Mouse (Mus musculus) ES-Bruce4 (cell line): ENCODE measurements around the gene Lhb. TPM values are rescaled to one million over a fixed set of nuclear protein-coding genes. Genes with fewer than 3 reads are reported as not detected.
"Not testable (repeated sequence)": the region's sequence is repeated elsewhere in the genome, so short reads cannot be mapped to it uniquely, and the experiment has no call there.

Source experiments
- H3K27ac ChIP-seq: 2 replicates; pipeline ENCODE4 v1.5.1; 2012; ENCODE audit warnings: low read length, inconsistent platforms; ENCODE audit not compliant: insufficient read depth
- H3K27me3 ChIP-seq: 2 replicates; pipeline ENCODE4 v1.6.1; 2012; ENCODE audit warnings: mild to moderate bottlenecking, low read length, inconsistent platforms; ENCODE audit not compliant: control insufficient read depth, poor library complexity, insufficient read depth, severe bottlenecking
- H3K36me3 ChIP-seq: 2 replicates; pipeline ENCODE4 v1.6.1; 2012; ENCODE audit warnings: inconsistent platforms, mild to moderate bottlenecking, low read length, moderate library complexity; ENCODE audit not compliant: control insufficient read depth, poor library complexity, insufficient read depth, severe bottlenecking
- H3K4me1 ChIP-seq: one replicate; pipeline ENCODE4 v1.8.1; 2011; ENCODE audit warnings: low read length; ENCODE audit not compliant: control insufficient read depth, insufficient read depth
- H3K4me3 ChIP-seq: 2 replicates; pipeline ENCODE4 v1.5.1; 2011; ENCODE audit warnings: low read depth, mild to moderate bottlenecking, low read length
- H3K9ac ChIP-seq: 2 replicates; pipeline ENCODE4 v1.6.1; 2012; ENCODE audit warnings: low read depth, mild to moderate bottlenecking, inconsistent platforms; ENCODE audit not compliant: poor library complexity, severe bottlenecking
- H3K9me3 ChIP-seq: replicated peaks from 2 replicates; pipeline ENCODE4 v1.6.1; 2012; ENCODE audit warnings: mild to moderate bottlenecking, low read length, inconsistent platforms; ENCODE audit not compliant: control insufficient read depth, poor library complexity, insufficient read depth, severe bottlenecking
- CTCF ChIP-seq: IDR thresholded peaks from one replicate; pipeline ENCODE4 v1.8.1; 2011; ENCODE audit warnings: low read depth, low read length
- EP300 ChIP-seq: IDR thresholded peaks from 2 replicates; pipeline ENCODE4 v1.6.1; 2011; ENCODE audit warnings: low read depth, low read length; ENCODE audit not compliant: insufficient read depth
- POLR2A ChIP-seq: IDR thresholded peaks from one replicate; pipeline ENCODE4 v1.8.1; 2011; ENCODE audit warnings: low read length; ENCODE audit not compliant: insufficient read depth
- polyA plus RNA-seq: library from polyadenylated mRNA; stranded (reverse); fragments of >200 nt; gene quantifications from 2 replicates; pipeline ENCODE4 v1.2.4, GENCODE M21; 2011; ENCODE audit warnings: low read depth; ENCODE audit not compliant: missing spikeins, insufficient read depth, insufficient read length

The Lhb gene
- polyA plus RNA-seq, 1 experiment, result not detected

DNA sequence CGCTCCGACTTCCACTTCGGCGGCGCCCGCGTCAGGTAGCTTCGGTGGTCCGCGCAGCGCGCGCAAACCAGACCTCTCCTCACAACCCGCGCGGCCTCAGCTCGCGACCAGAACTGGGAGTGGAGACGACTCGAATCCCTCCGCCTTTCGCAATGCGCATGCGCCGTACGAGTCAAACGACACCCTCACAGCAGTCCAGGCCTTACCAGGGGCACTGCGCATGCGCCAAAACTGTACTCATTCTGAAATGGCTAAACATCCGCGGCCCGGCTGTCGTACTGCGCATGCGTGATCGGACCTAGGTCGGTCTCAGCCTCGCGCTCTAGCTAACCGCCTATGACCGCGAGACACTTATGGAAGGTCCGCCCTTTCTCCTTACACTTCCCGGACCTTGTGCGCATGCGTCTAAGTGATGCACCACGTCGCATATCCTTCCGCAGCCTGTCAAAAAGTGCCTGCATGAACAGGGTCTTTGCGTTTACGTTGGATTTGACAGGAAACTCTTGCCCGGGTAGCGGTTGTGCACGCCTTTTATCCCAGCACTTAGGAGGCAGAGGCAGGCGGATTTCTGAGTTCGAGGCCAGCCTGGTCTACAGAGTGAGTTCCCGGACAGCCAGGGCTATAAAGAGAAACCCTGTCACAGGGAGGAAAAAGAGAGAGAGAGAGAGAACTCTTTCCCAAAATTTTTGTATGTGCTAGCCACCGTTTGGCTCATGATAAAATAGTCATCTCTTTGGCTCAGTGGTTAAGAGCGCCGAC, 24.9 kb upstream of the Lhb start, which contains the start of gene Snrnp70:
Snrnp70 (minus strand) TSS at position 165 of the 759 bp plus-strand sequence.
- Histone ChIP-seq H3K4me1 (peaks cover 9% of the 10 kb centered on the region), H3K9ac (peak within 1 kb of the TSS; percentile 86), H3K27ac (peak within 1 kb of the TSS; percentile 77), H3K36me3 (peaks cover 35% of the 10 kb centered on the region), H3K9me3 (no peaks in the 10 kb centered on the region), H3K4me3 (peak within 1 kb of the TSS; percentile 79), H3K27me3 (no peaks in the 10 kb centered on the region)
- peak; percentile 72 for TF ChIP-seq POLR2A
- TF ChIP-seq EP300, result 0 out of 2 replicates have a peak, but pooled peaks have one; percentile 1
- TF ChIP-seq CTCF, result no peak

DNA sequence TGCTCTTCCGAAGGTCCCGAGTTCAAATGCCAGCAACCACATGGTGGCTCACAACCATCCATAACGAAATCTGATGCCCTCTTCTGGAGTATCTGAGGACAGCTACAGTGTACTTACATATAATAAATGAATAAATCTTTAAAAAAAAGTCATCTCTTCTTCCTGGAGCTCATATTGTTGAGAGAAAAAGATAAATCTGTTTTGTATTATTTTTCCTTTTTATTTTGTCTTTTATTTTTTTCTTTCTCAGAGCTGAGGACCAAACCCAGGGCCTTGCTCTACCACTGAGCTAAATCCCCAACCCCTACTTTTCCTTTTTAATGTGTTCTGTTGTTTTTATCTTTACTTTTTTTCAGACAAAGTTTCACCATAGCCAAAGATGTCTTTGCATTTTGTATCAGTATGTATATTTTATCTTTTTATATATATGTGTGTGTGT, 24.3 kb upstream of the Lhb start:
- Histone ChIP-seq H3K36me3 (peaks cover 31% of the 10 kb centered on the region), H3K4me3 (peak overlapping the region; percentile 74), H3K9ac (peak overlapping the region; percentile 50), H3K27ac (peak overlapping the region; percentile 77; the same call in 1 of the 2 replicates)
- not testable (repeated sequence) for H3K27me3 ChIP-seq, H3K4me1 ChIP-seq, H3K9me3 ChIP-seq

DNA sequence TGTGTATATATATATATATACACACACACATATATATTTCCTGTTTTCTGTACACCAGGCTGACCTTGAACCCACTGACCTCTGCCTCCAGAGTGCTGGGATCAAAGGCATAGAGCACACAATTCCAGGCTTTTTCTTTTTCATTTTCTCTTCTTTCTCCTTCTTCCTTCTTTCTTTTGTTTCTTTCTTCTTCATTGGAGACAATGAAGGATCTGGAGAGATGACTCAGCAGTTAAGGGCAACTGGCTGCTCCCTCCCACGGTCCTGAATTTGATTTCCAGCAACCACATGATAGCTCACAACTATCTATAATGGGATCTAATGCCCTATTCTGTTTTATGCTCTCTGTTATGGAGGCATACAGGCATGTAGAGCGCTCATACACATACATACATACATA, 23.8 kb upstream of the Lhb start:
- no peaks in the 10 kb centered on the region for H3K27me3 ChIP-seq
- peaks cover 26% of the 10 kb centered on the region for H3K36me3 ChIP-seq
- peaks cover 9% of the 10 kb centered on the region for H3K4me1 ChIP-seq
- peak overlapping the region; percentile 93 for H3K27ac ChIP-seq
- no peak overlapping the region for H3K4me3 ChIP-seq
- H3K9ac ChIP-seq, result peak overlapping the region; percentile 50
- no peaks in the 10 kb centered on the region for H3K9me3 ChIP-seq
- TF ChIP-seq POLR2A, result no peak
- no peak for TF ChIP-seq EP300
- TF ChIP-seq CTCF, result no peak

DNA sequence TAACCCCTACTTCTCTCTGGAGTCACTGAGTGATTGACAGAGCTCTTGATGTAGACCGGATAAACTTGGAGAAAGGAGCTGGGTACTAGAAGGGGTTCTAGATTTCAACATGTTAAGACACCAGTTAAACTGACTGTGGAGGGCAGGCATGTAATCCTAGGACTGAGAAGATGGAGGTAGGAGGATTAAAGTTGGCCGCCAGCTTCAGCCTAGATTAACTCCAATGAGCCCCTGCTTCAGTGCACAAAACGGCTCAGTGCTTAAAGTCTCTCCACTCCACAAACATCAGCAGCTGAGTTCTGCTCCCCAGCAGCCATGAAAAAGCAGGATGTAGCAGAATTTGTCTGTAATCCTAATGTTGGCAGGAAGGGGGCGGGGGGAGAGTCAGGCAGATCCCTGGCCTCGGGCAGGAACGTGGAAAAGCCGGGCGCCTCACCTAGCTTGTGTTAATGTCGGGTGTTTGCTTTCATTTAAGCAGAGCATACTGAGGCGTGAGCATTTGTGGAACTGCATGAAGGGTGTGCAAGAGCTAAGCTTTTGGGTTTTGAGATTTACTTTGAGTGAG, 19.0 kb upstream of the Lhb start:
- Histone ChIP-seq H3K27ac (peak overlapping the region; percentile 30; the same call in 1 of the 2 replicates), H3K4me1 (peaks cover 9% of the 10 kb centered on the region), H3K36me3 (no peaks in the 10 kb centered on the region), H3K27me3 (no peaks in the 10 kb centered on the region), H3K4me3 (no peak overlapping the region), H3K9ac (peak overlapping the region; percentile 7; the same call in 1 of the 2 replicates), H3K9me3 (no peaks in the 10 kb centered on the region)
- TF ChIP-seq POLR2A, result no peak
- no peak for TF ChIP-seq EP300
- no peak for TF ChIP-seq CTCF

DNA sequence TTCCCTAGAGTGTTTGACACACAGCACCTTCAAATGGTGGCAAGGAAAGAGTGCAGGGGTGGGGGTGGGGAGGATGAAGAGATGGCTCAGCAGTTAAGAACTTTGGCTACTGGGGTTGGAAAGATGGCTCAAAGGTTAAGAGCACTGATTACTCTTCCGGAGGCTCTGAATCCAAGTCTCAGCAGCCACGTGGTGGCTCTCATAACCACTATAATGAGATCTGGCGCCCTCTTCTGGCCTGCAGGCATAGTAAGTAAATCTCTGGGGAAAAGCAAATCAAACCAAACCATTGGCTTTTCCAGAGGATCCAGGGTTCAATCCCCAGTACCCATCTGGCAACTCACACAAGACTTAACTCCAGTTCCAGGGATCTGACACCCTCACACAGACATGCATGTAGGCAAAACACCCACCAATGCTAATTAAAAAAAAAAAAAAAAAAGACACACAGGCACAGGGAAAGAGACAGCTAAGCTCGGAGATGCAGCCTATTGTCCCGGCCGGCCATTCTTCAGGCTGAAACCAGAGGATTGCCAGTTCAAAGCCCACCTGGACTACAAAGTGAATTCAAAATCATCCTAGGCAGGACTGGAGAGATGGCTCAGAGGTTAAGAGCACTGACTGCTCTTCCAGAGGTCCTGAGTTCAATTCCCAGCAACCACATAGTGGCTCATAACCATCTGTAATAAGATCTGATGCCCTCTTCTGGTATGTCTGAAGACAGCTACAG, 16.9 kb upstream of the Lhb start:
- Histone ChIP-seq H3K27me3 (no peaks in the 10 kb centered on the region), H3K9me3 (no peaks in the 10 kb centered on the region), H3K27ac (no peak overlapping the region), H3K4me1 (peaks cover 2% of the 10 kb centered on the region), H3K9ac (peak overlapping the region; percentile 44; the same call in 1 of the 2 replicates), H3K4me3 (no peak overlapping the region), H3K36me3 (no peaks in the 10 kb centered on the region)
- TF ChIP-seq EP300, result no peak
- peak; percentile 63 for TF ChIP-seq CTCF
